Mouse (Mus musculus): Measurements from ENCODE around the gene Fnip2. TPM values are rescaled to one million over a fixed set of nuclear protein-coding genes. Genes with fewer than 3 reads are reported as not detected.
"Not testable (repeated sequence)": the region's sequence is repeated elsewhere in the genome, so short reads cannot be mapped to it uniquely, and the experiment has no call there.

The Fnip2 gene
- total RNA-seq, 1 experiment from 2014 or later = 19.8 TPM

- ATAC-seq (ENCODE audit: extremely low read depth, insufficient number of reproducible peaks, low FRiP score, poor library complexity, severe bottlenecking) = no peak
These were observed 73.6 kb downstream of the Fnip2 start for GRCm38 (mm10) chr3:79494028-79494427.

GRCm38 (mm10) chr3:79493064-79493463, 74.5 kb downstream of the Fnip2 start:
- ATAC-seq (ENCODE audit: extremely low read depth, insufficient number of reproducible peaks, low FRiP score, poor library complexity, severe bottlenecking) = no peak

DNA sequence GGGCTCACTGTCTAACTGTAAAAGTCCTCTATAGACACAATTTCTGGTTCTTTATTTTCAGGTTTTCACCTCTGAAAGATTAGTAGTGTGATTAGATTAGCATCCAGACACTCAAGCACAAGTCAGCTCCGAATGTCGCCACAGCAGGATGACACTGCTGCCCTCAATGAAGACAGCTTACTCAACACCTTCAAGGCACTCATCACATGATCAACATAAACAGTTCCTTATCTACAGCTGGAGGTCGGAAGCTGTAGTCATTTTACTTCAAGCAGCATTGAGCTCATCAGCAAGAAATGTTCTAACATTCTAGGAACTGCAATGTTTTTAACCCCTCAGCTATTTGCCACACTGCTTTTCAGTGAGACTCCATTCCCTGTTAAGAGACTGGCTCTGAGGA, 76.0 kb downstream of the Fnip2 start:
- peak; percentile 77 for ATAC-seq (ENCODE audit: extremely low read depth, insufficient number of reproducible peaks, low FRiP score, poor library complexity, severe bottlenecking)

- ATAC-seq (ENCODE audit: extremely low read depth, insufficient number of reproducible peaks, low FRiP score, poor library complexity, severe bottlenecking) = no peak
These were observed 77.5 kb downstream of the Fnip2 start for GRCm38 (mm10) chr3:79490102-79490501.

DNA sequence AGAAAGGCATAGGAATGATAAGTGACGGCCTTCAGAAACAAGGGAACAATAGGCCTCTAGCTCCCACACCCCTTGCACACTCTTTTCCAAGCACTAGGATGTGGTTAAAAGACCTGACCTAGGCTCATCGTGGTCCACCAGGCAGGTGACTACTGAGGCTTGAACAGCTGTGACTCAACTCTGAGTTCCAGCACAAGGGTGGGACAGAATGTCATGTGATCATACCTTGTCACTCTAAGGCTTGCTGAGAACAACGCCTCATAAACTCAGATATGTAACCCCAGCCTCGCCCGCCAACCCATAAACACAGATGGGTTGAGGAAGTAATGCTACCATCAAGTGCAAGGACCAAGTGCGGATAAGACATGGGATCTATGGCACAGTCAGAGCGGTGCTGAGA, 79.6 kb downstream of the Fnip2 start:
- ATAC-seq (ENCODE audit: extremely low read depth, insufficient number of reproducible peaks, low FRiP score, poor library complexity, severe bottlenecking) = no peak

- no peak for ATAC-seq (ENCODE audit: extremely low read depth, insufficient number of reproducible peaks, low FRiP score, poor library complexity, severe bottlenecking)
These were observed 83.1 kb downstream of the Fnip2 start for GRCm38 (mm10) chr3:79484286-79485063.

DNA sequence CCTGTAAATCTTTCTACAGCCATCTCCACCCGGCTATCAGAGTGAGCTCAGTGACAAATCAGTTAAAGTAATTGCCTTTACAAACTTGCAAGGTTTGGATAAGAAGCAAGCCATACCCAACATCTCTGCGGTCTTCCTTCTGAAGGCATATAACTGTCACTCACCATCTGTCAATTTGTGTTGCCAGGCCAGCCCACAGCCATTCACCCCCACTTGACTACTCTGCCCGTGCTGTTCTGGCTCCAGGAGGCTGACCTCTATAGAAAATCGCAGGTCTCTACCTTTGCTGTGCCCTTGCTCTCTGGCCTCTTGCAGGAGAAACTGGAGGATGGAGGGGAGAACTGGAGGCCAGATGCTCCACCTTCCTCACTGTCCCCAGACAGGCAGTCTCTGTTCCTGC, 88.7 kb downstream of the Fnip2 start:
- ATAC-seq (ENCODE audit: extremely low read depth, insufficient number of reproducible peaks, low FRiP score, poor library complexity, severe bottlenecking) = no peak

GRCm38 (mm10) chr3:79478400-79478799, 89.2 kb downstream of the Fnip2 start:
- ATAC-seq (ENCODE audit: extremely low read depth, insufficient number of reproducible peaks, low FRiP score, poor library complexity, severe bottlenecking) = no peak

GRCm38 (mm10) chr3:79475980-79476379, 91.6 kb downstream of the Fnip2 start:
- no peak for ATAC-seq (ENCODE audit: extremely low read depth, insufficient number of reproducible peaks, low FRiP score, poor library complexity, severe bottlenecking)

- ATAC-seq (ENCODE audit: extremely low read depth, insufficient number of reproducible peaks, low FRiP score, poor library complexity, severe bottlenecking) = no peak
These were observed 92.7 kb downstream of the Fnip2 start for GRCm38 (mm10) chr3:79474911-79475310.

GRCm38 (mm10) chr3:79472362-79472761, 95.2 kb downstream of the Fnip2 start:
- ATAC-seq (ENCODE audit: extremely low read depth, insufficient number of reproducible peaks, low FRiP score, poor library complexity, severe bottlenecking) = no peak

DNA sequence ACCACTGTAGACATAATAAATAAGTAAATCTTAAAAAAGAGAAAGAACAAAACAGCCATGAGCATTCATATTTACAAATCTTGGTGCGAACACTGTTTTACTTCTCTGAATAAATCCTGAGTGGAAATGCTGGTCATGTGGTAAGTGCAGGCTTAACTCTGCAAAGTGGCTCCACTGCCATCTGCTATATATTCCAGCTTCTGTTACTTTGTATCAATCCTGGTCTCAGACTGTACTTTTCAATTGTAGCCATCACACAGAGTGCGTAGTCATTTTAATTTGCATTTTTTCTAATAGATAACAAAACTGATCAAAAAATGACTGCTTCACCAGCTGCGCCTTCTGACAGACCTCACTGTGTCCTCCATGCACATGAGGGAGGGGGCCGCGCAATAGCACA, 98.2 kb downstream of the Fnip2 start:
- ATAC-seq (ENCODE audit: extremely low read depth, insufficient number of reproducible peaks, low FRiP score, poor library complexity, severe bottlenecking) = no peak

GRCm38 (mm10) chr3:79458651-79459275, 108.8 kb downstream of the Fnip2 start:
- no peak for ATAC-seq (ENCODE audit: extremely low read depth, insufficient number of reproducible peaks, low FRiP score, poor library complexity, severe bottlenecking)

DNA sequence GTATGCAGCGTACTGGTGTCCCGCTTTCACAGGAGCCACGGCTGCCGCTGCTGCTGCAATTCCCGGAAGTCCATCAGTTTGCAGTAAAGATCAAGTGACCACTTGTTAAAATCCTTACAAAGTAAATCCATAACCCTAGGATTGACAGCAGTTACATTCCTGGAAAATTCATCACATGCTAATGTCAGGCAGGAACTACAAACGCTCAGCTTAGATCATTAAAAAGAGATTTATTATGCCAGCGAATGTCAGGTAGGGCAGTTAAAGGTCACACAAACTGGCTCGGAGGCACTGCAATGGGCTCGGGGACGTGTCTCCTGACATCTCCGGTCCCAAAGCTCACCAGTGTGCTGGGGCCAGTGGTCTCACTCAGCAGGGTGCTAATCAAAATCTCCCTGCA, 111.8 kb downstream of the Fnip2 start:
- no peak for ATAC-seq (ENCODE audit: extremely low read depth, insufficient number of reproducible peaks, low FRiP score, poor library complexity, severe bottlenecking)

GRCm38 (mm10) chr3:79452696-79453263, 114.8 kb downstream of the Fnip2 start:
- no peak for ATAC-seq (ENCODE audit: extremely low read depth, insufficient number of reproducible peaks, low FRiP score, poor library complexity, severe bottlenecking)

- no peak for ATAC-seq (ENCODE audit: extremely low read depth, insufficient number of reproducible peaks, low FRiP score, poor library complexity, severe bottlenecking)
These were observed 118.2 kb downstream of the Fnip2 start for GRCm38 (mm10) chr3:79449361-79449760.

- ATAC-seq (ENCODE audit: extremely low read depth, insufficient number of reproducible peaks, low FRiP score, poor library complexity, severe bottlenecking) = no peak
These were observed 119.2 kb downstream of the Fnip2 start for GRCm38 (mm10) chr3:79448421-79448820.

GRCm38 (mm10) chr3:79446648-79447047, 120.9 kb downstream of the Fnip2 start:
- ATAC-seq (ENCODE audit: extremely low read depth, insufficient number of reproducible peaks, low FRiP score, poor library complexity, severe bottlenecking) = not testable (repeated sequence)

- no peak for ATAC-seq (ENCODE audit: extremely low read depth, insufficient number of reproducible peaks, low FRiP score, poor library complexity, severe bottlenecking)
These were observed 121.5 kb downstream of the Fnip2 start for GRCm38 (mm10) chr3:79446124-79446523.

DNA sequence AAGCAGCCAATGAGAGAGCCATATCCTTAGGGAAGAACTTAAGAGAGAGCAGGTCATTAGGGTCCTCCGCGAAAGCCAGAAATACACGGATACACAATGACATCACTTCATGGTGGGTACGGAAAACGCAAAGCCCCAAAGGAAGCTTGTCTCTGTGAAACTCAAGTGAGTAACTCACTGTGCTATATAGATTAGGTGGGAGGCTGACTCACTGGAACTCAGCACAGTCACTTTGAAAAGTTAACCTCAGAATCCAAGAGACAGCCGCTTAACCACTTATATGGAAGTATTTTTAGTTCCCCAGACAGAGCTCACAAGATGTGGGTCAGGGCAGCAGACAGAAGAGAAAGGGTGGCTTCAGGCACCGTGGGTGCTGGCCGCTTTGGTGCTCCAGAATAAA, 122.6 kb downstream of the Fnip2 start:
- ATAC-seq (ENCODE audit: extremely low read depth, insufficient number of reproducible peaks, low FRiP score, poor library complexity, severe bottlenecking) = no peak
